In the genomic region with DNA sequence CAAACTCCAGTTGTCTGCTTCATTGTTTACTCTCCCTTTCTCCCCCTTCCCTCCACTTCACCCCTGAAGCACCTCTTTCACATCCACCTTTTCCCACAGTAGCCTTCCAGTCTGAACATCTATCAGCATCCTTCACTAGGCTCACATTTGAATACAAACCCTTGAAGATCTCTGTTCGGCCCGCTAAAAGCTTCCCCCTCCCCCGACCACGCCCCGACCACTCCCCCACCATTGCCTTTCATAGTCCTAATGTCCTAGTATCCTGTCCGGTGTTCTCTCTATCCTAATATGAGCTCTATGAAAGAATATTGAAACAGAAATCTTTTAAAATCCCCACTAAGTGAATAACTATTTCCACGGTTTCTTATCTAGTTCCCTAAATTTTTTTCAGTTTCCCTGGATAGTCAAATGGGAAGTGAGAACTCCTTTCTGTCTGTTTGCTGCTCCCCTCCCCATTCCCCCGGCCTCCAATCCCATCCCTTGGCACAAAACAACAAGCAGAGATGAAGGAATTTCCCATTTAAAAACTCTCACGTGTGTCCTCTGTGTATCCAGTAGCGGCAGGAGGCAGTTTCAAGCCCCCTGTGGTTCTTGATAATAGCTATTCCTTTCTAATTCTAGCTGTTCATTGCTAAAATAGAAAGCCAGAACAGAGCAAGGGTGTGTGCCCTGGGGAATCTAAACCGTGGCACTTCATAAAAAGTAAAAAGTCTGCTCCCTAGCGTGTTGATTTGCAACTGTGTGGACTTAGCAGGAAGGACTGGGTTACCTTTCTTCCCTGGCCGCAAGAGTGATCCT, we compare ENCODE assay signal across 10 mouse cellular contexts.
DNase-seq lines count a peak whose midpoint lies in the region; ATAC-seq and TF ChIP-seq lines count a peak whose summit lies in the region.
"Had no signal": no experiment of that assay in that cellular context is flagged by ENCODE, and none has a peak within 500 bp of the region (broad histone marks: within the 10 kb centered on the region; RNA-seq: fewer than 3 reads in every experiment).

No protein-coding gene starts in this region.

- no peaks in the 10 kb centered on the region for H3K9me3 ChIP-seq in liver, embryonic 12.5 days (replicated peaks)
- no peaks in the 10 kb centered on the region for H3K9me3 ChIP-seq in liver, postnatal 0 days (ENCODE audit: low read length)
- no peaks in the 10 kb centered on the region for H3K9me3 ChIP-seq in forebrain, embryonic 11.5 days (ENCODE audit: control insufficient read depth, low read length)
- no peaks in the 10 kb centered on the region for H3K9me3 ChIP-seq in hindbrain, embryonic 16.5 days (ENCODE audit: control insufficient read depth, low read length)

- H3K9ac ChIP-seq in liver, embryonic 12.5 days: no peak overlapping the region
- H3K9ac ChIP-seq in liver, postnatal 0 days (replicated peaks): no peak overlapping the region
- H3K9ac ChIP-seq in forebrain, embryonic 11.5 days (ENCODE audit: low read length): no peak overlapping the region
- H3K9ac ChIP-seq in hindbrain, embryonic 16.5 days (ENCODE audit: low read depth, low read length): no peak overlapping the region

- 30% methylated on average over 13 of the region's 13 CpGs for WGBS in liver, embryonic 12.5 days (ENCODE audit: insufficient replicate concordance)
- WGBS in liver, postnatal 0 days (ENCODE audit: insufficient replicate concordance): 31% methylated on average over 13 of the region's 13 CpGs
- WGBS in forebrain, embryonic 11.5 days: 8% methylated on average over 13 of the region's 13 CpGs
- 13% methylated on average over 13 of the region's 13 CpGs for WGBS in hindbrain, embryonic 16.5 days
- 13% methylated on average over 13 of the region's 13 CpGs for WGBS in olfactory bulb, adult 2 months

- no peak overlapping the region for H3K27ac ChIP-seq in liver, embryonic 12.5 days
- no peak overlapping the region for H3K27ac ChIP-seq in liver, postnatal 0 days (ENCODE audit: low read depth)
- no peak overlapping the region for H3K27ac ChIP-seq in forebrain, embryonic 11.5 days (ENCODE audit: low read depth, low read length)
- no peak overlapping the region for H3K27ac ChIP-seq in hindbrain, embryonic 16.5 days (ENCODE audit: low read depth, low read length)
- peak overlapping the region; percentile 54 for H3K27ac ChIP-seq in olfactory bulb, adult 2 months (ENCODE audit: insufficient read depth, low read depth, low read length)

- DNase-seq in liver, postnatal 0 days: no peak
- no peak for DNase-seq in forebrain, embryonic 11.5 days (ENCODE audit: low spot score)
- DNase-seq in lung, postnatal 25 days (ENCODE audit: low spot score): no peak
- no peak for DNase-seq in left cerebral cortex, postnatal 10 days (ENCODE audit: extremely low spot score in 1 of 2, low spot score in 2 of 2)
- DNase-seq: kidney, adult 9 months; spleen, adult 18-20 months; thymus, adult 2 months had no signal

- H3K4me1 ChIP-seq in liver, embryonic 12.5 days: peaks cover 2% of the 10 kb centered on the region; the same call in 1 of the 2 replicates
- H3K4me1 ChIP-seq in liver, postnatal 0 days (ENCODE audit: insufficient read depth): no peaks in the 10 kb centered on the region
- 0 out of 2 replicates have a peak, but pooled peaks cover 4% of the 10 kb centered on the region for H3K4me1 ChIP-seq in forebrain, embryonic 11.5 days (replicated peaks; ENCODE audit: control insufficient read depth, insufficient read depth, low read length)
- peaks cover 12% of the 10 kb centered on the region for H3K4me1 ChIP-seq in hindbrain, embryonic 16.5 days (ENCODE audit: control insufficient read depth, insufficient read depth, low read depth, low read length)
- 0 out of 2 replicates have a peak, but pooled peaks cover 2% of the 10 kb centered on the region for H3K4me1 ChIP-seq in olfactory bulb, adult 2 months (ENCODE audit: control insufficient read depth, insufficient read depth, low read length)

- no peaks in the 10 kb centered on the region for H3K36me3 ChIP-seq in liver, embryonic 12.5 days
- H3K36me3 ChIP-seq in liver, postnatal 0 days (replicated peaks; ENCODE audit: insufficient read depth, low read length): no peaks in the 10 kb centered on the region
- no peaks in the 10 kb centered on the region for H3K36me3 ChIP-seq in forebrain, embryonic 11.5 days (ENCODE audit: control insufficient read depth, insufficient read depth, low read length)
- H3K36me3 ChIP-seq in hindbrain, embryonic 16.5 days (ENCODE audit: control insufficient read depth, insufficient read depth, low read length): no peaks in the 10 kb centered on the region

- H3K4me3 ChIP-seq in liver, embryonic 12.5 days: no peak overlapping the region
- no peak overlapping the region for H3K4me3 ChIP-seq in liver, postnatal 0 days (ENCODE audit: low read depth, low read length)
- H3K4me3 ChIP-seq in forebrain, embryonic 11.5 days (ENCODE audit: low read depth, low read length): no peak overlapping the region
- no peak overlapping the region for H3K4me3 ChIP-seq in hindbrain, embryonic 16.5 days (ENCODE audit: low read length)
- H3K4me3 ChIP-seq in olfactory bulb, adult 2 months (ENCODE audit: insufficient read depth, low read depth, low read length): no peak overlapping the region

- intact Hi-C loops in left cerebral cortex, postnatal 10 days (cut with DNase I): no loop called here

- TF ChIP-seq CTCF in liver, postnatal 0 days (IDR thresholded peaks at IDR 0.05; ENCODE audit: low read depth): no peak
- TF ChIP-seq CTCF in olfactory bulb, adult 2 months (IDR thresholded peaks at IDR 0.05; ENCODE audit: insufficient read depth, low read depth, low read length): no peak

- no peak for TF ChIP-seq POLR2A in olfactory bulb, adult 2 months (IDR thresholded peaks at IDR 0.05; ENCODE audit: insufficient read depth, low read depth, low read length)

- no peak for ATAC-seq in liver, embryonic 12.5 days
- ATAC-seq in liver, postnatal 0 days: no peak
- ATAC-seq in forebrain, embryonic 11.5 days (replicated peaks; ENCODE audit: low FRiP score): peak; percentile 60
- peak; percentile 43; the same call in 1 of the 2 replicates for ATAC-seq in hindbrain, embryonic 16.5 days

- peak overlapping the region; percentile 7; the same call in 1 of the 2 replicates for H3K4me2 ChIP-seq in liver, embryonic 12.5 days
- no peak overlapping the region for H3K4me2 ChIP-seq in liver, postnatal 0 days (ENCODE audit: low read depth, low read length)
- peak overlapping the region; percentile 5; the same call in 1 of the 2 replicates for H3K4me2 ChIP-seq in forebrain, embryonic 11.5 days (ENCODE audit: low read depth, low read length, severe bottlenecking)
- peak overlapping the region; percentile 40 for H3K4me2 ChIP-seq in hindbrain, embryonic 16.5 days (ENCODE audit: low read length)

- no peak for TF ChIP-seq EP300 in liver, postnatal 0 days (IDR thresholded peaks at IDR 0.05; ENCODE audit: low read depth)

- H3K27me3 ChIP-seq in liver, embryonic 12.5 days (replicated peaks): no peaks in the 10 kb centered on the region; the same call in 1 of the 2 replicates
- no peaks in the 10 kb centered on the region for H3K27me3 ChIP-seq in liver, postnatal 0 days (ENCODE audit: insufficient read depth, low read length)
- H3K27me3 ChIP-seq in forebrain, embryonic 11.5 days (ENCODE audit: control insufficient read depth, insufficient read depth, low read length): no peaks in the 10 kb centered on the region
- no peaks in the 10 kb centered on the region for H3K27me3 ChIP-seq in hindbrain, embryonic 16.5 days (replicated peaks; ENCODE audit: control insufficient read depth, insufficient read depth, low read length)

Comparison
In these comparisons a context has a peak if more than half of its experiments do, and no peak if none do; other contexts are left out.
1. ATAC-seq: peak in forebrain, embryonic 11.5 days (single experiment) and hindbrain, embryonic 16.5 days (single experiment); none in liver, embryonic 12.5 days (single experiment) and liver, postnatal 0 days (single experiment).